Mouse (Mus musculus): Measurements from ENCODE around the gene Swi5. TPM values are rescaled to one million over a fixed set of nuclear protein-coding genes. Genes with fewer than 3 reads are reported as not detected.
A peak's percentile ranks its signal among the peaks of the same experiment; 100 is the strongest.
"Not testable (repeated sequence)": the region's sequence is repeated elsewhere in the genome, so short reads cannot be mapped to it uniquely, and the experiment has no call there.

Swi5 gene
- total RNA-seq, 2 experiments from 2014 or later: 207 to 208 TPM

GRCm38 (mm10) chr2:32312318-32312964 is 24.6 kb upstream of the Swi5 start:
- intact Hi-C loops (cut with DNase I): no loop called here
- no peak for DNase-seq (ENCODE audit: low spot score in 2 of 2)

DNA sequence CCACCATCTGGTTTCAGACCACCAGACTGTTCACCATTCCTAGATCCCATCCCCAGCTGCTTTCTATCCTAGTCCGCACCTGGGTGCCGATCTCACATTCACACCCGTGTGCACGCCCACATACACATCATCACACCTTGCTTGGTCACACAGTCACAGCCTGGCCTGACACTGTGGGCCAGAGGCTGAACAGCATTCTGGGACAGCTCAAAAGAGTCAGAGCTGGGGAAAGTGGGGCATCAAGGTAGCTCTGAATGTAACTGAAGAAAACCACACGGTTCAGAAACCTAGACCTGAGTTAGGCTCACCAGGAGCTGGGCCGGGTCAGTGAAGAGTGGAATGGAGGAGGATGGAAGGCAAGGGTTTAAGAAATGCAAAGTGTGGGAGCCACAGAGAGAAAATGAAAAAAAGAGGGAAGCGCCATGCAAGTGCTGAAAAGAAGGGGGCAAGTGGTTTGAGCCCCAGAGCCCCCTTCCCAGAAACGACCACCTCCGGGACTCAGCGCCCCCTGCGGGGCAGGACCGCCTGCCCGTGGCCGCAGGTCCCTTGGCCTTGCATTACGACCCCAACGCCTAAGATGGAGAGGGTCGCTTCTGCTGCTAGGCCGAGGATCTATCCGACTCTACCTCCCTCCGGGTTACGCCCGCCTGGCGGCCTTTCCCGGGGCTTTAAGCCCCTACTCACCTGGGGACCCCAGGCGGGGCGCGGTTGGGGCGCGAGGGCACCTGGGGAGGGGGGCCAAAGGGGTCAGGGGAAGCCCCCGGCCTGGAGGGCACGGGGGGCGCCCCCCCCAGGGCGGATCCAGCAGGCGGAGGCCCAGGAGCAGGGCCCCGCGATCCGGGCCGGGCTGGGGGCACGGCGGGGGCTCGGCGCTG is 23.8 kb upstream of the Swi5 start:
- intact Hi-C loops (cut with DNase I): no loop called here
- no peak for DNase-seq (ENCODE audit: low spot score in 2 of 2)

- DNase-seq (ENCODE audit: low spot score in 2 of 2): no peak
- intact Hi-C loops (cut with DNase I): no loop called here
Measured at GRCm38 (mm10) chr2:32310096-32310845, 22.4 kb upstream of the Swi5 start.

DNA sequence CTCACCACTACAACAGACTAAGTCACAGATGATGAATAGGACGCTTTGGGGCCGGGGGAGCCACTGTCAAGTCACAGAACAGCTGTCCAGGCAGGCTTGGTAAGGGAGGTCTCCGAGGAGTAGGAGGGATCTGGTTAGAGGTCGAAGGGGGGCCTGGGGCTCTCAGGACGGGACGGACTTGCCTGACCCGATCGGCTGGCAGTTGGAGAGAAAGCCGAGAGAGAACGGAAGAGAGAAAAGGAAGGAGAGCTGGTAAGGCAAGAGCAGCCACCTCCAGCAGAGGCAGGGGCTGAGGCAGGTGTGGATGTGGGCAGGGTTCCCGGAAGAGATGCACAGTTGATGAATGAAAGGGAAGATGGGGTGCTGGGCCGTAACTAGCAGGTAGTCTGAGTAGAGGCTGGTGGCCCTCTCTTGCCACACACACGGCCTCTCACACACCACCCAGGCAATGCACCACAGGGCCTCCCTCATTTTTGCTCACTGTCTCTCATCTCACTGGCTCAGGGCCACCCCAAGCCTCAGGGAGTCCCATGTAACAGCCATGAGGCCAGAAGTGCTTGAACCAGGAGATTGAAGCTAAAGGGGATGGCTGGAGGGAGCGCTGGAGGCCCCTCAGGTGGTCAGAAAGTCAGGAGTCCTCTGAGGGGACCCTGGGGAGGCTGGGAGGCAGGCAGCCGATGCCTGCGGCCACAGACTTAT is 21.1 kb upstream of the Swi5 start:
- intact Hi-C loops (cut with DNase I): no loop called here
- no peak for DNase-seq (ENCODE audit: low spot score in 2 of 2)

DNA sequence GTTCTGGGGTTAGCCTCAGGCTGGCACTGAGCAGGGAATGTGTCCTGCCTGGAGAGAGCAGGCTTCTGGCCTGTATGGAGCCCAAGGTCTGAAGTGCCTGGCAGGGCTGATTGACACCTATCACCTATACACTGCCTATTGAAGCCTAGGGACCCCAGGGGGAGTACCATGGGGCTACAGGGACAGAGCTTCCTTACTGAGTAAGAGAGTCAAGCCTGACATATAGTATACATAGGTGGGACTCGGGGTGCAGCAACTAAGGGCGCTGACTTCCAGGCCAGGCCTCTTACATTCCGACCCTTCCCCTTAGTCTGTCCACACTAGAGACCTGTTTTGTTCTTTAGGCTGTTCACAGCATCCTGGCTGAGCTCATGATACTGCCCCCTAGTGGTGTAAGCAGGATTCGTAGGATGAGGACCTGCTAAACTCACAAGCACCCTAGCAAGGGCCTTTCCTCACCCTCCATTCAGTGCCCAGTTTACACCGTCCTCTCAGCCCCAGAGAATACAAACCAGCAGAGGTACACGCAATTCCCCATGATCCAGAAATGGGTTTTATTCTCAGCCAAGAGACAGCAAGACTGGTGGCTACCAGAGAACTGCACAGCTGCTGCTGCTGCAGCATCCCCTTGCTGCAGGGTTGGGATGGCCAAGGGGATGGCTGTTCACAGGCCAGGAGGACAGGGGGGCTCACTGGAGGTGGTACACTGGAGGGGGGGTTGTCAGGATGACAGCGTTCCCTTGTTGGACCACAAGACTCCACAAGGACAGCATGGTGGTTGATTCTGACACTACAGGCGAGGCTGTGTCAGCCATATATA is 20.3 kb upstream of the Swi5 start:
- intact Hi-C loops (cut with DNase I): no loop called here
- peak in 1 of 2 experiments; percentile 70 for DNase-seq (ENCODE audit: low spot score in 2 of 2)

GRCm38 (mm10) chr2:32307247-32307798 is 19.4 kb upstream of the Swi5 start:
- intact Hi-C loops (cut with DNase I): no loop called here
- no peak for DNase-seq (ENCODE audit: low spot score in 2 of 2)

DNA sequence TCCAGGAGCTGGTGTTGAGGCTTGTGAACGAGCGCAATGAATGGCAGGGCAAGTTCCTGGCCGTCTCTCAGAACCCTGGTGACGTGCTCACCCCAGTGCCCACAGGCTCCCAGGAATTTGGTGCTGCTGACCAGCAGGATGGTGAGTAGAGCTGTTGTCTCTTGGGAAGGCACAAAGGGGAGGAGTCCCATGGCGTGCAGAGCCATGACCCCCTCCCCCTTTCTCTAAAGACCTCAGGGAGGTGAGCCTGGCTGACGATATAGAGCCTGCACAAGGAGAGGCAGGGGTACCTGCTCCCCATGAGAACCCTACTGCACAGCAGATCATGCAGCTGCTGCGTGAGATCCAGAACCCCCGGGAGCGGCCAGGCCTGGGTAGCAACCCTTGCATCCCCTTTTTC is 18.3 kb upstream of the Swi5 start:
- intact Hi-C loops (cut with DNase I): no loop called here
- no peak for DNase-seq (ENCODE audit: low spot score in 2 of 2)

- intact Hi-C loops (cut with DNase I): no loop called here
- no peak for DNase-seq (ENCODE audit: low spot score in 2 of 2)
Measured at GRCm38 (mm10) chr2:32305668-32306067, 17.8 kb upstream of the Swi5 start.

- intact Hi-C loops (cut with DNase I): no loop called here
- DNase-seq (ENCODE audit: low spot score in 2 of 2): peak; percentile 72 to 75
Measured at GRCm38 (mm10) chr2:32304145-32304832, 16.4 kb upstream of the Swi5 start.

- intact Hi-C loops (cut with DNase I): no loop called here
- no peak for DNase-seq (ENCODE audit: low spot score in 2 of 2)
Measured at GRCm38 (mm10) chr2:32302952-32303351, 15.1 kb upstream of the Swi5 start.

GRCm38 (mm10) chr2:32299469-32299868 is 11.6 kb upstream of the Swi5 start:
- intact Hi-C loops (cut with DNase I): no loop called here
- peak in 1 of 2 experiments; percentile 27 for DNase-seq (ENCODE audit: low spot score in 2 of 2)

- intact Hi-C loops (cut with DNase I); DNase-seq (ENCODE audit: low spot score in 2 of 2): not testable (repeated sequence)
Measured at GRCm38 (mm10) chr2:32295842-32296241, 8.0 kb upstream of the Swi5 start.

GRCm38 (mm10) chr2:32295285-32295684 is 7.4 kb upstream of the Swi5 start:
- intact Hi-C loops (cut with DNase I): no loop called here
- DNase-seq (ENCODE audit: low spot score in 2 of 2): no peak

- intact Hi-C loops (cut with DNase I): no loop called here
- no peak for DNase-seq (ENCODE audit: low spot score in 2 of 2)
Measured at GRCm38 (mm10) chr2:32294348-32294747, 6.5 kb upstream of the Swi5 start.

DNA sequence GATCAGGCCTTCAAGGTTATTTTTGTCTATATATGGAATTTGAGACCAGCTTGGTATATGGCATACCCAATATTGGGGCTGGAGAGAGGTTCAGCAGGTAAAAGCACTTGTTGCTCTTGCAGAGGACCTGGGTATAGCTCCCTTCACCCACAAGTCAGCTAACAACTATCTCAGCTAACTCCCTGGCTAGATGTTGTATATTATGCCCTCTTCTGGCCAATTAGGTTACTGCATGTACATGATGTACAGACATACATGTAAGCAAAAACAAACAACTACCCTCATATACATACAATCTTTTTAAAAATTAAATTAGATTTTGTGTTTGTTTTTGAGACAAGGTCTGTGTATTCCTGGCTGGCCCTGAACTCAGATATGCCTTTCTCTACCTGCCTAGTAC is 1.7 kb upstream of the Swi5 start:
- intact Hi-C loops (cut with DNase I): loop anchor here (5.0 kb wide), 1 partner anchor 152 kb away; no protein-coding TSS in a partner anchor
- DNase-seq (ENCODE audit: low spot score in 2 of 2): no peak

DNA sequence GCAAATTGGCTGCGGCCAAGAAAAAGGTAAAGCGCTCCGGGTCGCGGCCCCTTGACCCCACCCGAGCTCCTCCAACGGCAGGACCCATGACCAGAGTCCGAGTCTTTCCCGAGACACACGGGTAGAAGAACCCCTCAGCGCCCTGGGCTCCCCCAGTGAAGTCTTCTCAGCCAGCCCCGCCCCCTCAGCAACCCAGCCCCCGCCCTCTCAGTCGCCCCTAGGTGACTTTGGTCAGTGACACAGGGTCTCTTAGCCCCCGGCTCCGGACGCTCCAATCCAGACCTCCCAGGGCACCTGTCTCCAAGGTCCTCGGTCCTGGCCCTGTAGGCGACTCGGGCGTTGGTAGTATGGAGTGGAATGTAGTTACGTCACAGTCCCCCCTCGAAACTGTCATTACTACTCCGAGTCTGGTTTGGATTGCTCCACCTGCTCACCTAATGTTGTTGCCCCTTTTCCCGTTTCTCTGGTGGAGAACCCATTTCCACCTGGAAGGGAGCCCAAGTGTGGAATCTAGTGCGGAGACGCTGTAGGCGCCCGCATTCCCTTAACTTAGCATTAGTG is 576 bp upstream of the Swi5 start:
- intact Hi-C loops (cut with DNase I): loop anchor here (5.0 kb wide), 1 partner anchor 151 kb away; no protein-coding TSS in a partner anchor
- DNase-seq (ENCODE audit: low spot score in 2 of 2): no peak

DNA sequence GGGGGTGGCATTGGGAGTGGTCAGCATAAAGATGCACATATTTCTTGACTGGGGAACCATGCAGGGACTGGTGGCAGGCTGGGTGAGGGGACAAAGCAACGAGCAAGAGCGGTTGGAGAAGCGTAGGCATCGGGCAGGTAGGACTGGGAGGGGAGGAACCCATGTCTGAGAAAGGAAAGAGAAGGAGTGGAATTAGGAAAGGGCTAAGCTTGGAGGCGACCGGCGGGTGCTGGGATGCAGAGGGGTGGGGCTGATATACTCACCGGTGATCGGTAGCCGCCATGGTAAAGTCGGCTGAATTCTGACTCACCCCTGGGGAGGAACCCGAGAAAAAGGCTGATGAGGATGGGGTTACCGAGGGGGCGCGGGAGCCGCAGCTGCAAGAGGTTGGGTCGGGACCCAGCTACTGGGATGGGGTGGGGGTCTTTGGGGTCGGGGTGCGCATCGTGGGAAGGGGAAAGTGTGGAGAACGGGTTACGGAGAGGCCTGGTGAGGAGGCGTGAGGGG is 488 bp downstream of the Swi5 start, which contains the start of gene Golga2:
Gene Golga2 (plus strand): TSS at position 51 of the 507 bp plus-strand sequence.
- intact Hi-C loops (cut with DNase I): loop anchor here (5.0 kb wide), 1 partner anchor 150 kb away; no protein-coding TSS in a partner anchor
- DNase-seq (ENCODE audit: low spot score in 2 of 2): no peak
